Mouse (Mus musculus) urinary bladder, postnatal 14 days (tissue): ENCODE measurements around the gene Adcy6.

ENCODE experiments used
- DNase-seq: peaks from one replicate; pipeline ENCODE4 v3.0.0; 2021; ENCODE audit warnings: low spot score

Adcy6 gene

GRCm38 (mm10) chr15:98628589-98629254, 18.8 kb upstream of the Adcy6 start:
- DNase-seq: peak; percentile 33

- no peak for DNase-seq
These were observed 16.8 kb upstream of the Adcy6 start for GRCm38 (mm10) chr15:98626487-98627212.

DNA sequence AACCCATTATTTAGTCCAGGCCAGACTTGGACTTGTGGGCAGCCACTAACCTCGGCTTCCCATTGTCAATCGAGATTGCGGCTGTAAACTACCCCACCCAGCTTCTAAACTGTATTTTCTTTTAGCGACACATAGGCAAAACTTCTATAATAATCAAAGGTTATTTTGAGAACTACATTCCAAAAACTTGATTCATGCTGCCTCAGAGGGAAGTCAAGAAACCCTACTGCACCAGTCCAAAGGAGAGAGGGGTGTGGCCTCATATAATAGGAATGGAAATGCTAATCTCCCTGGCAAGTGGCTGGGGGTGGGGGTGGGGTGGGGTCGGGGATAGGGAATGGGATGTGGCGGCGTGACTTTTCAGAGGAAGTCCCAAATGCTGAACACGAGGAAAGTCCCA, 16.2 kb upstream of the Adcy6 start:
- no peak for DNase-seq

GRCm38 (mm10) chr15:98623361-98623821, 13.5 kb upstream of the Adcy6 start:
- no peak for DNase-seq

- no peak for DNase-seq
These were observed 12.8 kb upstream of the Adcy6 start for GRCm38 (mm10) chr15:98622721-98623120.

DNA sequence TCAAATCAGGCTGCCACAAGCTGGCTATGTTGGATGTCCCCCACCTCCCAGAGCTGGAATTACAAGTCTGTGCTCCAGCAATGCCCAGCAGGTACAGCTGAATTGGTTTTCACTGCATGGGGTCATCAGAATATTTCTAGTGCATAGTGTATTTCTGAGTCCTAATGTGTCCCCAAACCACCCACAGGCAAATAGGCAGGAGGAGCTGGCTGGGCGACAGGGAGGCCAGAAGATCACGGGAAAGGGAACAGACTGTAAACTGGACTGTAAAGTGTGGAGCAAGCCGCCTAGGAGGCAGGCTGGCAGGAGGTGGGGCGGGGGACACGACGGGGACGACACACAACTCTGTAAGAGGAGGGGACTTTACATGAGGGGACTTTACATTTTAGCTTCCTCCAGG, 12.3 kb upstream of the Adcy6 start:
- DNase-seq: no peak

- peak; percentile 68 for DNase-seq
These were observed 7.3 kb upstream of the Adcy6 start for GRCm38 (mm10) chr15:98617176-98617537.

DNA sequence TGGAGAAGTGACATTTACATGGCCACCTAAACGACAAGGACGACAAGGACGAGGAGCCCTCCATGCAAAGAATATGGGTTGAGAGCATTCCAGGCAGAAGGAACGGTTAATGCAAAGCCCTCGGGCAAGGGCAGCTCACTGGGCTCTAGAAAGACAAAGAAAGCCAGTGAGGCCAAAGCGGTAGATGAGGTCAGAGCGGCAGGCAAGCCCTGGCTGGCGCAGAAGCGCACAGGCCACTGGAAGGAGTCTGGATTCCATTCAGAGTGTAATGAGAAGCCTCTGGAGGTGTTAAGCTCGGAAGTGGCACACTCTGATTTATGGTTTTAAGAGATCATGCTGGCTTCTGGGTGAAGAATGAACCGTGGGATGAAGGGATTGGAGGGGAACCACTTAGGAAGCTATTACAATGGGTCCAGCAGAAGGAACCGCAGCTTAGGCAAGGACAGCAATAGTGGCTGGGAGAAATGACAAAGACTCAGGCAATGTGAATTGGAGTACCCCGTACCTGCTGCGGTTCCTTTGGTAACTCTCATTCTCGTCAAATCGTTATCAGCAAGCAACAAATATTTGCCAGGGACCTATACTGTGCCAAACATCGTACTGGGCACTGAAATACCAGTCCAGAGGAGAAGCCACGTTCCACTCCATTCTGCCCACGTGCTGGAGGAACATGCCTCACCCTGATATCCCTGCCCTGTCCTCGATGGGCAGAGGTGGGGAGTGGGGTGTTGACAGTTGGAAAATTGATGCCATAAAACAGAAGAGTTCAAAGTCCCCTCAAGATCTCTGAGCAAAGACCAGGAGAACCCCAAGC, 6.7 kb upstream of the Adcy6 start:
- no peak for DNase-seq

DNA sequence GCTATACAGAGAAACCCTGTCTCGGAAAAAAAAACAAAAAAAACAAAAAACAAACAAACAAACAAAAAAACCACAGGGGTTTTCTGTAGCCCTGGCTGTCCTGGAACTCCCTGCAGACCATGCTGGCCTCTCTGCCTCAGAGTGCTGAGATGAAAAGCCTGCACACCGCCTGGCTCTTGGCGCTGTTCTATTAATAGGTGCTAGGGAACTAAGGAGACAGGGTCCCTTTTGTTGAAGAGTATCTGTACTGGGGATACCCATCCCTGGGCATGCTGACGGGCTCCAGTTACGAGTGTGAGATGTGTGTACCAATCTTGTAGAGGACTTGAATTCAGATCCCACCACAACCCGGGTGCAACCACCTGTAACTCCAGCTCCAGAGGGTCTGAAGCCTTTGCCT, 5.9 kb upstream of the Adcy6 start:
- DNase-seq: no peak

- no peak for DNase-seq
These were observed 5.1 kb upstream of the Adcy6 start for GRCm38 (mm10) chr15:98614971-98615370.

GRCm38 (mm10) chr15:98614551-98614950, 4.7 kb upstream of the Adcy6 start:
- peak; percentile 42 for DNase-seq

- no peak for DNase-seq
These were observed 2.4 kb upstream of the Adcy6 start for GRCm38 (mm10) chr15:98612229-98612628.

DNA sequence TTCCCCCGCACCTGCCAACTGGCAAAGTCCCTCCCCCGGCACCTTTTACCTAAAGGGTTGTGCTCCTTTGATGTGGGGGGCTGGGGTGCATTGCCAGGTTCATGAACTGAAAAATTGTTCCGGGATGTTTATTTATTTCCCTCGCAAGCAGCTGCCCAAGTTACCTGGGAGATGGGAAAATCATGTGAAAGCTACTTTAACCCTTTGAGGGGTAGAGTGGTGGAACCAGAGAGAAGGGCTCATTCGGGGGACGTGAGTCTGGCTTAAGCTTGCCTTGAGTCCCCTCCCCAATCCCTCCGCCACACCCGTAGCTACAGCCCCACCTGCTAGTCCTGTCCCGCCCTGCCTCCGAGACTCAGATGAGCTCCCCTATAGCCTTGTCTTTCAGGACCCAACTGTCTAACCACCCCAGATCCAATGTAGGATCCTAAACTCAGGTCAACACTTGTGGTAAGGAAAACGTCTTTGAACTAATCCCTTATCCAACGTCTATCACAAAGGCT, 306 bp upstream of the Adcy6 start:
- no peak for DNase-seq

DNA sequence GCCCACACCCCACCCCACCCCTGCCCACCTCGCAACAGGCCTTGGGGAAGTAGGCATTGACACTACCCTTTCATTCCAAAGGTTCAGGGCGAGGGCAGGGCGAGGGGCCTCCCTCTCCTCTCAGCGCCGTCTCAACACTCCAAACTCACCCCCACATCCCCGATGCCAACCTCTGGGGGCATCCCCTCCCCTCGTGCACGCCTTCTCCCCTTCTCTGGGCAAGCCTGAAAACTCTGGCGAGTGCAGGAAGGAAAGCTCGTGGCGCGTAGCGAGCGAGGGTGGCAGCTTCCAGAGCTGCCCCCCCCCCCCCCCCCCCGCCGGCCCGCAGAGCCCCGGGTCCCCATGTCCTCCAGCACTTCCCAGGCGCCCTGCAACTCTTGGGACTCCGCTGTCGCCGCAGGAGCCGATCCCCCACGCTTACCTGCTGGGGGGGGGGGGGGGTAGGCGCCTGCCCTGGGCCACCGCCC, 1.1 kb downstream of the Adcy6 start:
- DNase-seq: peak; percentile 27

DNA sequence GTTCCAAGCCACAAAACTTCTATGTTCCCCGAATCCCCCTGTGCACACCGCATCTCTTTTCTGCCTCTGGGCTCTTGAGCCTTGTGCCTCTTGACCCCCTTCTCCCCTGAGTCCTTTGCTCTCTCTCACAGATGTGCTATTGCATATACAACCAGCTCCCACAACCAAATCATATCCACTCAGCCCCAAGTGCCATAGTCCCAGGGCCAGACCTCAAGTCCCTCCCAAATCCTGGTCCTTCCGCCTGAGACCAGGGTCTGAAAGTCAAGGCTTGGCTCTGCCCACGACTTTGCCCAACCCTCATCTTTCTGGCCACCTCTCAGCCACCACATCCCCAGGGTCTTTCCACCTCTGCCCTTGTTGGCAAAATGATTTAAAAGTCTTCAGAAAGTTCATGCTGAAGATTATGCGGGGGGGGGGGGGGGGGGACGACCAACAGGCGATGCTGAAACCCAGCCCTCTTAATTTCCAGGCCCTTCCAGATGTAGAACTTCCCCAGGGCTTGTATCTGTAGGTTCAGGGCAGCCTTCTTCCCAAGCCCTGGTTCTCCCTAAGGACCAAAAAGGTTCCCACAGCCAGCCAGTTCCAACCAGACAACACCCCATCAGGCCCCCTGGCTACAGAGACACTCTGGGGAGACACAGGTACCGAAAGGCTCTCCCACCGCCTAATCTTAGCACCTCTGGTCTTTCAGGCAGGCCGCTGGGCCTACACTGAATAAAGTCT, 1.7 kb downstream of the Adcy6 start:
- no peak for DNase-seq

GRCm38 (mm10) chr15:98607557-98607956, 2.3 kb downstream of the Adcy6 start:
- DNase-seq: no peak

GRCm38 (mm10) chr15:98606739-98607138, 3.1 kb downstream of the Adcy6 start:
- DNase-seq: no peak

- DNase-seq: no peak
These were observed 3.8 kb downstream of the Adcy6 start for GRCm38 (mm10) chr15:98606051-98606536.

- no peak for DNase-seq
These were observed 5.8 kb downstream of the Adcy6 start for GRCm38 (mm10) chr15:98604041-98604575.

DNA sequence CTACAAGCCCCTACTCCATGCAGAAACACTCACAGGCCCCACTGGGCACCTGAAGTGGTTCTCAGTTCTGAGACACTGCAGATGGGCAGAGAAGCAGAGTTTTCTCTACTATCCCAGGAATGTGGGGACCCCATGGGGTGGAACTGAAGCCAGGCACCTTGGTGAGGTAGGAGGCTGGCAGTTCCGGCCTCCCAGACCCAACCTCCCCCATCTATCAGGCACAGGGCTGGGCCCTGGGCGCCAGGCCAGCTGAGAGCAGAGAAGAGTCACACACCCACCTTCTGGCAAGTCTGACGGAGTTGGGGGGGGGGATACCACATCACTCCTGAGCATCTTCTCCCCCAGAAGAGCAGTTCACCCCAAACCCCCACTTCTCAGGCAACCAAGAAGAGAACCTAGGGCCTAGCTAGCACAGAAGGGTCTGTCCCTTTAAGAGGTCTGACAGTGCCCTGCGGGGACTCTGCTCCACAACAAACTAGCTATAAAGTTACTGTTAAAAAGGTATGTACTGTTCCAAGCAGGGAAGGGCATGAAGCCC, 6.9 kb downstream of the Adcy6 start:
- peak; percentile 33 for DNase-seq
